Mouse (Mus musculus) kidney, postnatal 14 days (tissue): ENCODE data around the gene Immp2l.
"Not testable (repeated sequence)": the region's sequence is repeated elsewhere in the genome, so short reads cannot be mapped to it uniquely, and the experiment has no call there.

Source experiments
- DNase-seq: peaks from one replicate; pipeline ENCODE4 v3.0.0; 2022; ENCODE audit warnings: mixed read lengths

The Immp2l gene

DNA sequence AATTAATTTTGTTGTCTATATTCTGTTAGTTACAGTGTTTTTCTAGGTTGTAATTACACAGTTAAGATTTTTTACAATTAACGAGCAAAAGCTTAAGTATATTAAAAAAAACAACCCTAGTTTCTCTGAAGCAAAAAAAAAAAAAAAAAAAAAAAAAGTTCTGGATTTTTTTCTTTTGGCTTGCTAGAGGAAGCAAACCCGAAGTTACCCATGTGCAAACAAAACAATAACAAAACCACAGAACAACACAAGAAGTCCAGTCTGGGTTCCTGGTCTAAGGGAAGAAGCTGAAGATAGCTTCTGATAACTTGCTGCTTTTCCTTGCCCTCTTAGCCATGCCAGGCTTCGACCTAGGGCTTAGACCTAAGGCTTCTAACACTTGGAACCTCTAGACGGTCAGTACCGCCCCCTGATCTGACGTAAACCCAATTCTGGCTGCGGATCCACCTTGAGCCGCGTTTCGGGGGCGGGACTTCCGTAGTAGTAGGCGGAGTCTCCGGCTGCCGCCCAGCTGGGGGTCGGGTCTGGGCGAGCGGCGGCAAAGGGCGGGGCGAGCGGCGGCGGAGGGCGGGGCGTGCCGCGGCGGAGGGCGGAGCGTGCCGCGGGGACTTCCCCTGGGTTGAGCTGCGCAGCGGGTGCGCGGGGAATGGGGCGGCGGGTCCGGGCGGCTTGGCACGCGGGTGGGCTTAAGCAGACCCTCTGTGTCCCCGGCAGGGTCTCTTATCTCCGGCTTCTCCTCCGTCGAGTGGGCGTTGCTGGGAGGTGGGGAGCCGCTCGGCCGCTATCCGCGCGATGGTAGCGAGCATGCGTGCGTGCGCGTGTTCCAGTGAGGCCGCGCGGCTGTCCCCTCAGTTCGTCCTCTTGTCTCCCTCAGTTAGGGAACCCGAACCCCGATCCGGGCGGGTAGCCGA is at the start of gene Immp2l:
Gene Immp2l, plus strand, starts transcription at position 580 of the 911 bp plus-strand sequence.
- peak; percentile 96 for DNase-seq

DNA sequence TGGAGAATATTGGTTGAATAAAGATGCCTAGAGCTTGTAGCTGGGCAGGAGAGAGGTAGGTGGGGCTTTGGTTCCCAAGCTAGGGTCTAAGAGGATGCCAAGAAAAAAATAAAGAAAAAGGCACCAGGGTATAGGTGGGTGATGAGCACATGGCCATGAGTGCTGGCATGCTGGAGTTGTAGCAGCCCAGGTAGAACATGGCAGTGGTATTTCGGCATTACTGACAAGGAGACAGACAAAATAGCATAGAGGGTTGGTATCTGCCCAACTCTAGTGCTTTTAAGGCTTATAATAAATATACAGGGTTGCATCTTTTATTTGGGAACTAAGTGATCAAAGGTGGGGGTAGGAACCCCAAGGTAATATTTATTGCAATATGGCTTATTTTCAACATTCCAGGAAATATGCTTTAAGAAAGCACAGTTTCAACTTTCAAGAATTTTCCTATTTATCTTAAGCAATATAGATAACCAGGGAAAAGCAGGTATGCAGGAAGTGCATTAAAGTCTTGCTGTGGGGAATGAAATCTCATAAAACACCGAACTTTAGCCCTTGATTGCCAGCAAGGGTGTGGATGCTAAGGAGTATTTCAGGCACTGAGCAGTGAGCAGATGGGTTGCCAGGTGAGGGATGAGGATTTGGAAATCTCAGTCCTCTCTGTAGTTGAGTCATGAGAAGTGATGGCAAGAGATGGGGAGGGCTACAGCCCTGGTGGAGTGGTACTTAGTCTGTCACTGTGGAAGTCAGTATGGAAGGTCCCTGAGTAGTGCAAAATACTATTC is 45.0 kb upstream of the Immp2l start:
- DNase-seq = no peak

DNA sequence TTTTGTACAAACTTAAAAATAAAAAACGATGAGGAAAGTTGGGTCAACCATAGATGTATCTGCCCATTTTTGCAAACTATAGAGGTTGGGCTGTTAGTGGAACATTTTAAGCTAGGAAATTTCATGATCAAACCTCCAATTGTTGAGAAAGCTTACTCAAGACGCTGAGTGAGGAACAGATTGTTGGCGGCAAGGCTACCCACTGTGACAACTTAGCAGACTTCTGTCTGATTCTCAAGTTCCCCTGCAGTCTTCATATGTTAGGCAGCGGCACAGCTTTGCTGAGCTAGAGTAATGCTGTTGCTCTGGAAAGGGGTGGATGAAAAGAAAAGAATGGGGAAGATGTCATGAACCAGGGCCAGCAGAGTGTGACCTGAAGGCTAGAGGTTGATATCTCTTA is 44.2 kb upstream of the Immp2l start:
- no peak for DNase-seq

DNA sequence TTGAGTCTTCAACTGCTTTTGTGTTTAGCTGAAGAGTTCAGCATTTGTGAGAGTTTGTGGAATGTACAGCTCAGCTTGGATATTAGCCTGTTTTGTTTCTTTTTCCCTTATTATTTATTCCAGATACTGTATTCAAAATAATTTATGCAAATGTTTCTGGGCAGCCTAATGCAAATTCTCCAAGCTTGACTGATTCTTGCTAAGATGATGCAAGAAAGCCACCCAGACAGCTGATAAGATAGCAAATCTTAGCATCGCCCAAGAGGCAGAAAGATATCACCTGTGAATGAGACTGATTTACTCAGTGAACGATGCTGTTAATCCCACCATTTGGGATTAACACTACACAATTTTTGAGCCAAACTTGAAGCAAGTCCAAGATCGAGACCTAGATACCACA is 43.7 kb upstream of the Immp2l start:
- no peak for DNase-seq

GRCm38 (mm10) chr12:40983021-40983420 is 40.9 kb upstream of the Immp2l start:
- no peak for DNase-seq

- no peak for DNase-seq
These were observed 39.2 kb upstream of the Immp2l start for GRCm38 (mm10) chr12:40984735-40985134.

- DNase-seq = no peak
These were observed 38.1 kb upstream of the Immp2l start for GRCm38 (mm10) chr12:40985791-40986190.

- DNase-seq = no peak
These were observed 35.4 kb upstream of the Immp2l start for GRCm38 (mm10) chr12:40988311-40989065.

DNA sequence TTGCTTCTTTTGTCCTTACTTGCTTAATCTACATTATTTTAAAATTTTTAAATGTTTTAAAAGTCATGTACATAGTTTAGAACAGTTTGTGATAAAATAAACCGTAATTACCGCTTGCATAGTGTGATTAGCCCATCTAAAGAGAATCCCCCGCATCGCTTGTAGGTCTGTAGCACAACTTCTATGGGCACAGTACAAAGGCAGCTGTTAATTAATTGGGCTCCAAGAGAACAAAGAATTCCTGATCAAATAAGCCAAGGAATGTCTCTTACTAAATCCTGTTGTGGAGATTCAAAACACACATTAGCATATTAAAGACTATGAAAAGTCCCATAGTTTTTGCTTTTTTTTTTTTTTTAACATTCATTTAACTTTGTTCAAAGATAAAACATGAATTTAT is 32.2 kb upstream of the Immp2l start:
- DNase-seq = no peak

- not testable (repeated sequence) for DNase-seq
These were observed 31.7 kb upstream of the Immp2l start for GRCm38 (mm10) chr12:40992237-40992636.

DNA sequence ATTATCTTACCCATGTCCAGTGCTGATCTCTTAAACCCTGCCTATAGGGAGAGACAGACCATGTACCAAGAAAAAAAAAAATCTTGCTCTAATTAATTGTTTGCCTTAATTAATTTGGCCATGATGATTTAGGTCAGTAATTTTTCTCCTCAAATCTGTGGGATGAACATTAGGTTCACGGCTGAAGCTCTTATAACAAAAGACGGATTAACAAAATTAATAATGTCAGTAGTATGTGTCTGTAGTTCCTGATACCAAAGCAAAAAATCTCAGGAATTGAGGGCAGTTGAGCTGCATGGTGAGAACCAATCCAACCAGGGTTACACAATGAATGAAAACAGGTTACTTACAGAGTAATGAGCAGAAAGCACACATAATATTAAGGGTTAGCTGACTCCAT is 29.0 kb upstream of the Immp2l start:
- DNase-seq = no peak

- no peak for DNase-seq
These were observed 28.1 kb upstream of the Immp2l start for GRCm38 (mm10) chr12:40995618-40996370.

DNA sequence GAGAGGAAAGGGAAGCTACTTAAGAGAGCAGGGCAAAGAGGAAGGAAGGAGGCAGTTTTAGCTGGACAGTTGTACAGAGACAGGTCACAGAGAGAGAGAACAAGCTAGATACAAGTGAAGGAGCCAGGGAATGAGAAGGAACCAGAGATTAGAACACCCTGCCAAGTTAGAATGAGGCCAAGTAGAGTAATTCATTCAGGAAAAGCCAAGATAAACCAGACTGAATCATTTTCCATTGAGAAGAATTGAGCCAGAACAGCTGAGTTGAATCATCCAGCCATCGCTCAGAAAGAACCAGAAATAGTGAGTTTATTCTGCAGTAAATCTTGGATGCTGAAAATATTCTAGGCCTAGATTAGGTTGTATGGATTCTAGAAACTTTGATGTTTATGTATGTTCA is 1.4 kb upstream of the Immp2l start:
- no peak for DNase-seq

- no peak for DNase-seq
These were observed 622 bp downstream of the Immp2l start for GRCm38 (mm10) chr12:41024512-41024911.

GRCm38 (mm10) chr12:41027485-41027884 is 3.6 kb downstream of the Immp2l start:
- DNase-seq = no peak

DNA sequence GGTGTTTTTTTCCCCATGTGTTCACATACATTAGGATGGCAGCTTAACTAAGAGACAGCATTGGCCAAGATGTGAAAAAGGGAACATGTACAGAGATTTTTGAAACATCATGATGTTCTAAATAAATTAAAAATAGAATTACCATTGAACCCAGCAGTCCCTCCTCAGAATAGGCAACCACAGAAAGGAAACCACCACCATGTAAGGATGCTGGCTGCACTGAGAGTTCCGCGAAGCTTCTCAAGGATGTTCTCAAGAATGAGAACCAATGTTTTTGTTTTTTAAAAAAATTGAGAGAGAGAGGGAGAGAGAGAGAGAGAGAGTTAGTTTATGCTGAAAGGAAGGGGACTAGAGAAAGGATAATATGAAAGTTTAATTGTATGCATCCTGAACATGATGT is 7.2 kb downstream of the Immp2l start:
- no peak for DNase-seq

GRCm38 (mm10) chr12:41033196-41033595 is 9.3 kb downstream of the Immp2l start:
- no peak for DNase-seq

DNA sequence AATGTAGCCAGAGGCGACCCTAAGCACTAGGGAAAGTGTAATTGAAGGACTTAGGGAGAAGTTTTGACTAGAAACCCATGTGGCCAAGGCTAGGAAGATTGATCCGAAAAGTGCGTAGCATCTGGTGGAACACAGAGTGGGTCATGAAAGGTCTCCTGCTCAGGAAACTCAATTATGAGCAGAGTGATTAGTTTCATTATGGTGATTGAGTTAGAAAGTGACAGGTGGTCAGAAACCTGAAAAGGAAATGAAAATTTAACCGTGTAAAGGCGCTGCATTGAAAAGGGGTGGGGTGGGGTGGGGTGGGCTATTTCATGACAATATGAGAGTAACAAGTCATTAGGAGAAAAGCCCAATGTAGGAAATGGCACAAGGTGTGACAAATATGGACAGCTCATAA is 15.9 kb downstream of the Immp2l start:
- no peak for DNase-seq

GRCm38 (mm10) chr12:41041737-41042136 is 17.8 kb downstream of the Immp2l start:
- DNase-seq = no peak

DNA sequence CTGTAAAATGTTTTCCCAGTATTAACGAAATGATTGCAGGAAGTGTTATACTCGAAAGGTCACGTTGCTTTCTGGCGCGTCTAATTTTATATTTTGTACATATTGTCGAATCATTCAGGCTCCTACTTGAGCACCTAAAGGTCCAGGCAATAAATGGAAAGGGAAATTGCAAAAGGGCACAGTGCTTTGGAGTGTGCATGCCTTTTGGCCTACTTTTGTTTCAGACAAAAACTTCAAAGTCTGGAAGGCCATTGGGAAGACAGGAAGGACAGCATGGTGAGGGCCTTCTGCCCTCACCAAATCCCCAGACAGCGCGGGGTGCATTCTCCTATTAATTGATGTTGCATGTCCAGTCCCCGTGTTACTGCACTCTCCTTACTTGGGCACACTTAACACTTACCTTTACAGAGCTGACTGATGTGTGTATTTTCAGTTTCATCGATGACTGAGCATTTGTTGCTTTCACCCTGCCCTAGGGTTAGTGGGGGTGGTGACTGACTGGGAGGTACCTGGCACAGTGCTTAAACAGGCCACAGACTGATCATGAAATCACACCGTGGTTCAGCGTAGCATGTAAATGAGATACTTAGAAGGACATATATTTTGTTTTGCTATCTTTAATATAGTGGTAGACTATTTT is 20.7 kb downstream of the Immp2l start:
- DNase-seq = no peak

- DNase-seq = no peak
These were observed 23.3 kb downstream of the Immp2l start for GRCm38 (mm10) chr12:41047085-41047766.
